Mouse (Mus musculus): Measurements from ENCODE around the gene Uhmk1.
"Not testable (repeated sequence)": the region's sequence is repeated elsewhere in the genome, so short reads cannot be mapped to it uniquely, and the experiment has no call there.

DNA sequence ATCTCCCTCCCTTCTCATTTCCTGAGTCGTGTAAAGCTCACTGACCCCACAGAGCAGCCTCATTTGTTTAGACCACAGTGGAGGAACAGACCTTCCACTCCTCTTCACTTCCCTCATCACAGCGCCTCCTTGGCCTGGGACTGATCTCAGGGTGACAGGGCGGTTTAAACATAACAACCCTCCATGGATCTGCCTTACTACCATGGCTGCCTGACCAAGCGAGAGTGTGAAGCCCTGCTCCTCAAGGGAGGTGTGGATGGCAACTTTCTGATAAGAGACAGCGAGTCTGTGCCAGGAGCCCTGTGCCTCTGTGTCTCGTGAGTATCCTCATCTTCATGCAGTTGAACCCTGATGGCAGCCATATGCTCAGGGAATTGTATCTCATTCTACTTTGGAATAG lies 17.5 kb upstream of the Uhmk1 start, which contains the start of gene Sh2d1b2:
- not testable (repeated sequence) for TF ChIP-seq CTCF (conservative IDR thresholded peaks at IDR 0.05; ENCODE audit: insufficient read depth, insufficient read length, low read depth, low read length); POLR2A (IDR thresholded peaks at IDR 0.05; ENCODE audit: low read depth, low read length)
